Mouse (Mus musculus) G1E (cell line): ENCODE measurements around the gene Gpkow. TPM values are rescaled to one million over a fixed set of nuclear protein-coding genes. Genes with fewer than 3 reads are reported as not detected.
A peak's percentile ranks its signal among the peaks of the same experiment; 100 is the strongest.

Experiments used
- ATAC-seq: 2 replicates; pipeline ENCODE4 v1.8.0; 2016; ENCODE audit warnings: mild to moderate bottlenecking; ENCODE audit not compliant: insufficient number of reproducible peaks, poor library complexity, low FRiP score, severe bottlenecking; ENCODE audit errors: extremely low read depth
- DNase-seq: peaks from one replicate; pipeline ENCODE4 v3.0.0; 2012; ENCODE audit warnings: low spot score
- H3K27me3 ChIP-seq: 2 replicates; pipeline ENCODE4 v1.6.1; 2012; ENCODE audit warnings: mild to moderate bottlenecking, low read length, inconsistent platforms; ENCODE audit not compliant: insufficient read depth
- H3K36me3 ChIP-seq: replicated peaks from 2 replicates; pipeline ENCODE3; 2012; ENCODE audit warnings: mild to moderate bottlenecking, inconsistent platforms
- H3K4me1 ChIP-seq: 2 replicates; pipeline ENCODE4 v1.6.1; 2012; ENCODE audit warnings: low read depth, low read length, inconsistent platforms, mixed read lengths; ENCODE audit not compliant: insufficient read depth
- H3K4me3 ChIP-seq: 2 replicates; pipeline ENCODE4 v1.5.1; 2012; ENCODE audit warnings: low read depth, mild to moderate bottlenecking, inconsistent platforms, low read length, moderate library complexity, mixed read lengths
- H3K9me3 ChIP-seq: replicated peaks from 2 replicates; pipeline ENCODE4 v1.6.1; 2012; ENCODE audit warnings: inconsistent platforms
- CTCF ChIP-seq: IDR thresholded peaks from 2 replicates; pipeline ENCODE4 v1.5.1; 2012; ENCODE audit warnings: low read depth, low read length, inconsistent platforms, mixed read lengths
- GATA1 ChIP-seq: IDR thresholded peaks from 2 replicates; pipeline ENCODE4 v1.6.1; 2012; ENCODE audit warnings: borderline replicate concordance, low read length, inconsistent platforms, mixed read lengths
- GATA2 ChIP-seq: IDR thresholded peaks from 2 replicates; pipeline ENCODE4 v1.6.1; 2012; ENCODE audit warnings: low read depth, low read length, inconsistent platforms, borderline replicate concordance
- POLR2AphosphoS5 ChIP-seq: IDR thresholded peaks from 2 replicates; pipeline ENCODE4 v1.6.1; 2012; ENCODE audit warnings: low read depth, low read length, inconsistent platforms; ENCODE audit not compliant: insufficient replicate concordance
- TAL1 ChIP-seq: conservative IDR thresholded peaks from 2 replicates; pipeline ENCODE4 v1.6.1; 2012; ENCODE audit warnings: low read depth, low read length, inconsistent platforms, mixed read lengths
- polyA plus RNA-seq: library from polyadenylated mRNA; stranded (reverse); fragments of >175 nt; gene quantifications from 2 replicates; pipeline ENCODE4 v1.2.3, GENCODE M21; 2012
- total RNA-seq, 2 experiments: library from RNA; stranded (forward) in 1 of 2; stranded (reverse) in 1 of 2; fragments of 200-1000 nt in 1 of 2; fragments of >200 nt in 1 of 2; fragmentation: Nextera tagmentation in 1 of 2; gene quantifications; 2 replicates each; pipeline ENCODE4 v1.2.3; 2014 to 2017

Gpkow gene
- total and polyA plus RNA-seq, 3 experiments, result 11.4 to 66.0 (median 25.5) TPM

DNA sequence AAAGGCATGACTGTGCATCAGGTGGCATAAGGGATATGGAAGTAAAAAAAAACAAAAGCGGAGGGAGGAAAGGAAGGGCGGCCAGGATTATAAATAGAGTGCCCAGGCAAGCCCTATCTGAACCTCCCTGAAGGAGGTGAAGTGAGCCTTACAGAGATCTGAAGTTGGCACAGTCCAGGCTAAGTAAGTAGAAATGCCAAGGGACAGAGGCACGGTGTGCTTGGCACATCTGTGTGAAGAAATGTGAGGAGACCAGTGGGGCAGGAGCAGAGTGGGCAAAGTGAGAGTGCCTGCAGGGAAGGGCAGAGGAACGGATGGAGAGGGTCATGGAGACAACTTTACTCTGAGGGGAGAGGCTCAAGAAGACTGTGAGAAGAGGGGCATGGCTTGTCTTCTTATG is 35.8 kb upstream of the Gpkow start:
- no peak for ATAC-seq
- H3K27me3 ChIP-seq, result peaks cover 31% of the 10 kb centered on the region; the same call in 1 of the 2 replicates

DNA sequence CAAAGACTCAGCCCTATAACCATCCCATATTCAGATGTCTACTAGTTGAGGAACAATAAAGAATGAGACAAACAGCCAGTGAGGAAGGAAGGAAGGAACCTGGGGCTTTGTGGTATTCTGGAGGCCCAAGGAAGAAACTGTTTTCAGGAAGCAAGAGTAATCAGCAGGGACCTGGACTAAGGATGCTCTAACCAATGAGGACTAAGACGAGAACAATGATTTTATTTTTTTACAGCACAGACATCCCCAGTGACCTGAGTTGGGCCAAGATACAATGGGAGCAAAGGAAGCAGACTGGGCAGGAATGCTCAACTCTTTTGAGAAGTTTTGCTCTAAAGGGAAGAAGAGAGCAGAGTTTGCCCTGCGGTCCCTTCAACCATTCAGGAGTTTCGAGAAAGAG is 34.0 kb upstream of the Gpkow start:
- H3K9me3 ChIP-seq, result no peaks in the 10 kb centered on the region
- H3K4me3 ChIP-seq, result no peak overlapping the region
- H3K4me1 ChIP-seq, result peaks cover 9% of the 10 kb centered on the region
- DNase-seq, result no peak
- peaks cover 22% of the 10 kb centered on the region for H3K36me3 ChIP-seq
- TF ChIP-seq CTCF (no peak), POLR2AphosphoS5 (no peak), GATA2 (no peak), TAL1 (no peak), GATA1 (no peak)
- ATAC-seq, result no peak
- peaks cover 21% of the 10 kb centered on the region; the same call in 1 of the 2 replicates for H3K27me3 ChIP-seq

More for the DNA sequence above, 35.8 kb upstream of the Gpkow start:
- Histone ChIP-seq H3K4me1 (peaks cover 9% of the 10 kb centered on the region), H3K9me3 (no peaks in the 10 kb centered on the region), H3K36me3 (peaks cover 7% of the 10 kb centered on the region), H3K4me3 (no peak overlapping the region)
- DNase-seq, result no peak
- no peak for TF ChIP-seq POLR2AphosphoS5
- no peak for TF ChIP-seq GATA2
- no peak for TF ChIP-seq TAL1
- TF ChIP-seq GATA1, result no peak
- TF ChIP-seq CTCF, result no peak

DNA sequence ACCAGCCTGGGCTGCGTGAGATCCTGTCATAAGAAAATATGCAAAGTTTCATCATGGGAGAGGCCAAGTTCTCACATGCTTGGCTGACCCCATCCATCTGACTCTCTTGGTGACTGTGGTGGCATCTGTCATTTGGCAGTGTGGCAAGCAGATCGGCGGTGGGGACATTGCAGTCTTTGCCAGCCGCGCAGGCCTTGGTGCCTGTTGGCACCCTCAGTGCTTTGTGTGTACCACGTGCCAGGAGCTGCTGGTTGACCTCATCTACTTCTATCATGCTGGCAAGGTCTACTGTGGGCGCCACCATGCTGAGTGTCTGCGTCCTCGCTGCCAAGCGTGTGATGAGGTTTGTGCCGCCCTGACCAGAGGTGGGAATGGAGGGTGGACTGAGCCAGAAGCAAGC is 32.1 kb upstream of the Gpkow start:
- Histone ChIP-seq H3K36me3 (peaks cover 35% of the 10 kb centered on the region), H3K4me3 (no peak overlapping the region), H3K4me1 (no peaks in the 10 kb centered on the region), H3K27me3 (peaks cover 9% of the 10 kb centered on the region; the same call in 1 of the 2 replicates), H3K9me3 (no peaks in the 10 kb centered on the region)
- no peak for DNase-seq
- no peak for ATAC-seq
- TF ChIP-seq POLR2AphosphoS5 (no peak), TAL1 (no peak), GATA2 (no peak), CTCF (no peak), GATA1 (no peak)

DNA sequence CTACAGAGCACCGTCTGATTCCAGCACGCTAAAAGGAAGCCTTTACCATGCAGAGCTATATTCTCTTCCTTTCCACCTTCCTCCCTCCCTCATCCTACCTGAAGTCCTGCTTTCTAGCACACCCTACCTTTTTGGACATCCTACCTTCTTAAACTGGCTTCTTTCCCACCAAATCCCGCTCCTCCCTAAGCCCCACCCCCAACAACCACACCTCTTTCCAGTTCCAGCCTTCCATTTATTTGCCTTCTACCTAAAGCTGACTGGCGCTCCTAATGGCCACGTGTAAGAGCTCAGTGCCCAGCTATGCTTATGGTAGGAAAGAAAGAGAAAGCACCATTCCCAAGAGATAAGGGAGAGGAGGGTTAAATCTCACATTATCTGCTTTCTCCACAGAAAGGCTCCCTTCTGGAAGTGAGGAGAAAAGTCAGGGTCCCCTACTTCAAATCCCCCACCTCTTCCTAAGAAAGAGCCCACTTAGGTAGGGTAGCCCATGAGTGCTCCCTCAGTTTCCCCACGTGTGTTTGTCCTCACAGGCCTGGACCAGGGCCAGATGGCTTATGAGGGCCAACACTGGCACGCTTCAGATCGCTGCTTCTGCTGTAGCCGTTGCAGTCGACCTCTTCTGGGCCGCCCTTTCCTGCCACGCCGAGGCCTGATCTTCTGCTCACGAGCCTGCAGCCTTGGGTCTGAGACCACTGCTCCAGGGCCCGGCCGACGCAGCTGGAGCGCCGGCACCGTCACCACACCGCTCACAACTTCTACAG is 31.0 kb upstream of the Gpkow start:
- ATAC-seq, result no peak
- peaks cover 35% of the 10 kb centered on the region for H3K36me3 ChIP-seq
- H3K27me3 ChIP-seq, result peaks cover 9% of the 10 kb centered on the region; the same call in 1 of the 2 replicates
- TF ChIP-seq POLR2AphosphoS5, result no peak
- TF ChIP-seq CTCF, result no peak
- no peak for TF ChIP-seq GATA2
- H3K9me3 ChIP-seq, result no peaks in the 10 kb centered on the region
- peaks cover 9% of the 10 kb centered on the region for H3K4me1 ChIP-seq
- H3K4me3 ChIP-seq, result no peak overlapping the region
- no peak for DNase-seq

DNA sequence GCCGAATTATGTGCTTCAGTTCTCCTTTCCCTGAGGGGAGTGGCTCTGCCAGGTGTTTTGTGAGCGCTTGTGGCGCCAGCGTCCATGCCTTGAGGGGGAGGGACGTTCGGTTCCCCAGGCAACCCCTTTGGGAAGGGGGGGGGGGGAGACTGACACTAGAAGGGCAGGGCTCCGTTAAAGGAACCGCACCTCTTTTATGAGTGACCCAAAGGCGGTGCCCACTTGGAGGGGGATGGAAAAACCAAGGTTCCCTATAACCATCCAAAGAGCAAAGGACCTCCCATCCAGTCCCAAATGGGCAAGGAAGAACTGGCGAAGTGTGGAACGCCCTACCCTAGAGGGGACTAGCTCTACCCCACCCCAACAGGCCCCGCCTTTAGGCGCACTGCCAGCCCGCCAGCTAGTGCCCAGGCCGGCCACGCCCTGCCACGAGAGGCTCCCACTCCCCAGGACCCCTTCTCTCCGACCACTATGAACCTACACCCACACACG is 26.5 kb upstream of the Gpkow start:
- TF ChIP-seq CTCF (no peak), TAL1 (no peak), GATA1 (no peak), GATA2 (no peak), POLR2AphosphoS5 (no peak)
- peak; percentile 37 for DNase-seq
- 0 out of 2 replicates have a peak, but pooled peaks have one; percentile 19 for ATAC-seq
- H3K4me1 ChIP-seq, result peaks cover 46% of the 10 kb centered on the region
- H3K36me3 ChIP-seq, result peaks cover 29% of the 10 kb centered on the region
- peak overlapping the region; percentile 76 for H3K4me3 ChIP-seq
- H3K9me3 ChIP-seq, result no peaks in the 10 kb centered on the region
- H3K27me3 ChIP-seq, result no peaks in the 10 kb centered on the region

DNA sequence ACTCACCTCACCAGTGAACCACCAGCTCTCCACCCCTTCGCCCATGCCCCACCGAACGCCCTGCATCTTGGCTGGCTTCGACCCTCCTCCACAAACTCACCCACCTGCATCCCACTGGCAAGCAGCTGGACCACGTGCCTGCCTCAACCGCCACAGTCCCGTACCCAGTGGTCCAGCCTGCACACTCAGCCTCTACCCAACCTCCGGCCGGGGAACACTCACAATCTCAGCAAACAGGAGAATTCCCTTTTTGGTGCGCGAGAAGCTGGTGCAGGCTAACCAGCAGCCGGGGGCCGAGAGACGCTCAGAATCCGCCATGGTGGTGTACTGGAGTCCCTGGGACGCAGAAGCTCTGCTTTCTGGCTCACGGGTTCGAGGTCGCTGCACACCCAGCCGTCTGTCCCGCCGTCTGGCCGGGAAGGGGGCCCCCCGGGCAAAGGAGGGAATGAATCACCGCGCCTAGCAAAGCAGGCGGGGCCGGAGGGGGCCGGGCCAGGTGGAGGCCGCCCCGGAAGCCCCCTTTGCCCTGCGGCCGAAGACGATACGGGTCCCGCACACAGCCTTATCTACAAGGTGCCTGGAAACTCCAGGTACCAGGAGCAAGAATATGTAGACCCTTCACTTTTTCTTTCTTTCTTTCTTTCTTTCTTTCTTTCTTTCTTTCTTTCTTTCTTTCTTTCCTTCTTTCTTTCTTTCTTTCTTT is 25.9 kb upstream of the Gpkow start, which contains the start of gene Plp2:
Plp2 (minus strand) TSS at position 470 of the 703 bp plus-strand sequence.
- Histone ChIP-seq H3K36me3 (peaks cover 28% of the 10 kb centered on the region), H3K4me3 (peak within 1 kb of the TSS; percentile 76), H3K4me1 (peaks cover 51% of the 10 kb centered on the region), H3K27me3 (no peaks in the 10 kb centered on the region), H3K9me3 (no peaks in the 10 kb centered on the region)
- TF ChIP-seq GATA2 (no peak), CTCF (no peak), POLR2AphosphoS5 (no peak), TAL1 (no peak), GATA1 (no peak)
- DNase-seq (no peak), ATAC-seq (no peak)
